38 mouse cellular contexts compared by ENCODE assay signal in the genomic region with DNA sequence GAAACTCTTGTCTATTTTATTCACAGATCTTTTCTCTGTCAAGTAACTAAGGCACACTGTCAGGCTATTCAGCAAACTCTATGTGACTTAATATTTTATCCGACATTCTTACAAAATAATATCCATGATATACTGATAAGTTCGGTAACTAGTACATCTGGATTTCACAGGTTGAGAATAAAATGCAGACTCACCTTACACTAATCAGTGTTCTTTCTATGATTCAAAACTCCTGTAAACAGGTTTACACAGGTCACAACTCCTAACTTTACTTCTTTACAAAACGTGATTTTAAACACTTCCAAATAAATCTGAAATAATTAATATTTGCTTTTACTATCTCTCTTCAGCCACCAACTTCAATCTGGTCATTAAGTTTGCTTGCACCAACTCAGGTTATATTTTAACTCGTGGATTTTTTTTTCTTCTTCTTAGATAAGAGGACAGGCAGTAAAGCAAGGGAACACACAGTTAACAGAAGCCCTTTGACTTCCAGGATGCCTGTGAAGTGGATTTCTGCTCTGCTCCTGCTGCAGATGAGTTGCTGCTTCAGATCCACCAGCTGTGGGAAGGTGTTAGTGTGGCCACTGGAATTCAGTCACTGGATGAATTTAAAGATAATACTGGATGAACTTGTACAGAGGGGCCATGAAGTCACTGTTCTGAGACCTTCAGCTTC. TPM values are rescaled to one million over a fixed set of nuclear protein-coding genes. Genes with fewer than 3 reads are reported as not detected.
DNase-seq lines count a peak whose midpoint lies in the region; ATAC-seq and TF ChIP-seq lines count a peak whose summit lies in the region.
"Had no signal": no experiment of that assay in that cellular context is flagged by ENCODE, and none has a peak within 500 bp of the region (broad histone marks: within the 10 kb centered on the region; RNA-seq: fewer than 3 reads in every experiment).

TSS of gene Ugt2b35 (plus strand) at position 466 of the 679 bp plus-strand sequence.

- peak; percentile 93 for ATAC-seq in intestine, embryonic 15.5 days
- no peak for ATAC-seq in liver, embryonic 12.5 days
- no peak for ATAC-seq in kidney, embryonic 15.5 days (replicated peaks; ENCODE audit: low FRiP score)
- ATAC-seq: forebrain, embryonic 13.5 days; hindbrain, postnatal 0 days; Patski had no signal

- no peaks in the 10 kb centered on the region for H3K27me3 ChIP-seq in intestine, embryonic 15.5 days (replicated peaks)
- H3K27me3 ChIP-seq in liver, embryonic 12.5 days (replicated peaks), result no peaks in the 10 kb centered on the region
- H3K27me3 ChIP-seq in small intestine, adult 2 months (ENCODE audit: control insufficient read depth, insufficient read depth, low read length), result no peaks in the 10 kb centered on the region
- H3K27me3 ChIP-seq in kidney, embryonic 15.5 days, result no peaks in the 10 kb centered on the region
- H3K27me3 ChIP-seq: forebrain, embryonic 13.5 days; hindbrain, embryonic 12.5 days; midbrain, embryonic 12.5 days; neural tube, embryonic 12.5 days; Patski had no signal

- peak; percentile 14 for DNase-seq in yolk sac, embryonic 10.5 days (ENCODE audit: low spot score)
- no peak for DNase-seq in gastrocnemius, postnatal 25 days
- DNase-seq in kidney, postnatal 10 days, result no peak
- DNase-seq: adrenal gland, postnatal 25 days; cerebellum, adult 18-20 months; cerebellum, postnatal 10 days; gastrocnemius, postnatal 36 days; heart, adult 18-20 months; heart, postnatal 36 days; kidney, adult 18-20 months; kidney, postnatal 4 days; left cerebral cortex, postnatal 4 days; lung, embryonic 14.5 days; right cerebral cortex, adult 18-20 months; thymus, postnatal 25 days had no signal

- no peak for TF ChIP-seq CTCF in small intestine, adult 2 months (IDR thresholded peaks at IDR 0.05; ENCODE audit: extremely low read depth, insufficient read length, insufficient replicate concordance, low read depth, low read length)

- 0 out of 2 replicates have a peak within 1 kb of the TSS, but pooled peaks have one; percentile 44 for H3K27ac ChIP-seq in intestine, embryonic 15.5 days
- 0 out of 2 replicates have a peak within 1 kb of the TSS, but pooled peaks have one; percentile 37 for H3K27ac ChIP-seq in liver, embryonic 12.5 days
- peak within 1 kb of the TSS; percentile 89 for H3K27ac ChIP-seq in small intestine, adult 2 months (ENCODE audit: insufficient read depth, low read depth, low read length)
- no peak within 1 kb of the TSS for H3K27ac ChIP-seq in kidney, embryonic 15.5 days
- H3K27ac ChIP-seq: forebrain, embryonic 13.5 days; hindbrain, embryonic 12.5 days; hindbrain, postnatal 0 days; midbrain, embryonic 12.5 days; neural tube, embryonic 12.5 days had no signal

- no peaks in the 10 kb centered on the region for H3K4me1 ChIP-seq in intestine, embryonic 15.5 days (replicated peaks)
- H3K4me1 ChIP-seq in liver, embryonic 12.5 days, result no peaks in the 10 kb centered on the region
- H3K4me1 ChIP-seq in small intestine, adult 2 months (ENCODE audit: control insufficient read depth, insufficient read depth, insufficient read length, low read length), result peaks cover 3% of the 10 kb centered on the region; the same call in 1 of the 2 replicates
- H3K4me1 ChIP-seq in kidney, embryonic 15.5 days, result no peaks in the 10 kb centered on the region
- H3K4me1 ChIP-seq: forebrain, embryonic 13.5 days; hindbrain, embryonic 12.5 days; midbrain, embryonic 12.5 days; neural tube, embryonic 12.5 days had no signal

- H3K4me2 ChIP-seq in intestine, embryonic 15.5 days (replicated peaks), result peak within 1 kb of the TSS; percentile 27
- no peak within 1 kb of the TSS for H3K4me2 ChIP-seq in liver, embryonic 12.5 days
- no peak within 1 kb of the TSS for H3K4me2 ChIP-seq in kidney, embryonic 15.5 days
- H3K4me2 ChIP-seq: forebrain, embryonic 13.5 days; heart, embryonic 11.5 days; hindbrain, embryonic 12.5 days; lung, embryonic 14.5 days; midbrain, embryonic 12.5 days; neural tube, embryonic 12.5 days had no signal

- no peaks in the 10 kb centered on the region for H3K9me3 ChIP-seq in intestine, embryonic 15.5 days
- H3K9me3 ChIP-seq in liver, embryonic 12.5 days (replicated peaks), result no peaks in the 10 kb centered on the region
- H3K9me3 ChIP-seq in kidney, embryonic 15.5 days (replicated peaks), result no peaks in the 10 kb centered on the region
- H3K9me3 ChIP-seq: forebrain, embryonic 13.5 days; hindbrain, embryonic 12.5 days; midbrain, embryonic 12.5 days; neural tube, embryonic 12.5 days had no signal

- 0 out of 2 replicates have a peak within 1 kb of the TSS, but pooled peaks have one; percentile 2 for H3K9ac ChIP-seq in intestine, embryonic 15.5 days
- H3K9ac ChIP-seq in liver, embryonic 12.5 days, result no peak within 1 kb of the TSS
- no peak within 1 kb of the TSS for H3K9ac ChIP-seq in kidney, embryonic 15.5 days
- H3K9ac ChIP-seq: forebrain, embryonic 13.5 days; hindbrain, embryonic 12.5 days; lung, embryonic 14.5 days; midbrain, embryonic 12.5 days; neural tube, embryonic 12.5 days had no signal

- peak; percentile 31; the same call in 1 of the 2 replicates for TF ChIP-seq POLR2A in small intestine, adult 2 months (IDR thresholded peaks at IDR 0.05; ENCODE audit: low read depth, low read length)

- no peaks in the 10 kb centered on the region for H3K36me3 ChIP-seq in intestine, embryonic 15.5 days
- H3K36me3 ChIP-seq in liver, embryonic 12.5 days, result no peaks in the 10 kb centered on the region
- H3K36me3 ChIP-seq in small intestine, adult 2 months (ENCODE audit: control insufficient read depth, insufficient read depth, low read length), result peaks cover 3% of the 10 kb centered on the region; the same call in 1 of the 2 replicates
- no peaks in the 10 kb centered on the region for H3K36me3 ChIP-seq in kidney, embryonic 15.5 days
- H3K36me3 ChIP-seq: hindbrain, embryonic 12.5 days; midbrain, embryonic 12.5 days; neural tube, embryonic 12.5 days had no signal

- 45% methylated on average over 4 of the region's 4 CpGs for WGBS in intestine, embryonic 15.5 days
- WGBS in liver, embryonic 12.5 days (ENCODE audit: insufficient replicate concordance), result 57% methylated on average over 4 of the region's 4 CpGs
- WGBS in small intestine, adult 2 months, result 20% methylated on average over 4 of the region's 4 CpGs
- WGBS in kidney, embryonic 15.5 days, result 71% methylated on average over 4 of the region's 4 CpGs

- H3K4me3 ChIP-seq in intestine, embryonic 15.5 days (replicated peaks), result peak within 1 kb of the TSS; percentile 19
- H3K4me3 ChIP-seq in liver, embryonic 12.5 days, result no peak within 1 kb of the TSS
- H3K4me3 ChIP-seq in small intestine, adult 2 months (ENCODE audit: low read depth, low read length), result peak within 1 kb of the TSS; percentile 30; the same call in 1 of the 2 replicates
- H3K4me3 ChIP-seq in kidney, embryonic 15.5 days (replicated peaks), result no peak within 1 kb of the TSS
- H3K4me3 ChIP-seq: forebrain, embryonic 13.5 days; hindbrain, embryonic 12.5 days; midbrain, embryonic 12.5 days; myocyte; neural tube, embryonic 12.5 days had no signal

RNA-seq across cellular contexts. Expression of gene Ugt2b35, which starts in this region (rescaled TPM):
- 2.9 TPM in 2 replicates for polyA plus RNA-seq in intestine, embryonic 15.5 days (2015; fragmentation: Nextera tagmentation; extraction: Ambion mirVana)
- polyA plus RNA-seq in liver, embryonic 12.5 days (2016; fragmentation: Nextera tagmentation; extraction: Ambion mirVana), result 0.32 and 0.51 TPM in 2 replicates
- polyA plus RNA-seq in small intestine, adult 2 months (2012; rRNA removed), result 0.47 and 1.4 TPM in 2 replicates
- not detected for total RNA-seq in gastrocnemius, postnatal 25 days (2021)
- polyA plus RNA-seq in kidney, embryonic 15.5 days (2015; fragmentation: Nextera tagmentation; extraction: Ambion mirVana), result 0.04 TPM in 1 of 2 replicates, not detected in the other
- total RNA-seq: adrenal gland, postnatal 25 days; common myeloid progenitor, adult 5-6 weeks; gastrocnemius, postnatal 36 days; heart, adult 18-20 months; heart, postnatal 36 days; hindbrain, postnatal 0 days; layer of hippocampus, adult 8-10 months; layer of hippocampus, postnatal 25 days; left cerebral cortex, postnatal 4 days; megakaryocyte, adult 5-6 weeks; MEL; midbrain, postnatal 0 days had no signal
- polyA plus RNA-seq: embryonic facial prominence, embryonic 11.5 days; forebrain, embryonic 13.5 days; heart, embryonic 11.5 days; heart, embryonic 16.5 days; hindbrain, embryonic 12.5 days; hindbrain, postnatal 0 days; kidney, embryonic 16.5 days; limb, embryonic 14.5 days; lung, embryonic 14.5 days; midbrain, embryonic 12.5 days; midbrain, postnatal 0 days; myocyte; neural tube, embryonic 12.5 days; Patski; spleen, adult 2 months had no signal

Comparison
In these comparisons a context has a peak if more than half of its experiments do, and no peak if none do; other contexts are left out.
1. H3K4me3 ChIP-seq: peak in intestine, embryonic 15.5 days (single experiment) and small intestine, adult 2 months (single experiment); none in liver, embryonic 12.5 days (single experiment) and kidney, embryonic 15.5 days (single experiment).